Mouse (Mus musculus): ENCODE data around the gene B430218F22Rik. TPM values are rescaled to one million over a fixed set of nuclear protein-coding genes. Genes with fewer than 3 reads are reported as not detected.

B430218F22Rik gene
- polyA plus RNA-seq (2017; shearing (Covaris generic)) = not detected

DNA sequence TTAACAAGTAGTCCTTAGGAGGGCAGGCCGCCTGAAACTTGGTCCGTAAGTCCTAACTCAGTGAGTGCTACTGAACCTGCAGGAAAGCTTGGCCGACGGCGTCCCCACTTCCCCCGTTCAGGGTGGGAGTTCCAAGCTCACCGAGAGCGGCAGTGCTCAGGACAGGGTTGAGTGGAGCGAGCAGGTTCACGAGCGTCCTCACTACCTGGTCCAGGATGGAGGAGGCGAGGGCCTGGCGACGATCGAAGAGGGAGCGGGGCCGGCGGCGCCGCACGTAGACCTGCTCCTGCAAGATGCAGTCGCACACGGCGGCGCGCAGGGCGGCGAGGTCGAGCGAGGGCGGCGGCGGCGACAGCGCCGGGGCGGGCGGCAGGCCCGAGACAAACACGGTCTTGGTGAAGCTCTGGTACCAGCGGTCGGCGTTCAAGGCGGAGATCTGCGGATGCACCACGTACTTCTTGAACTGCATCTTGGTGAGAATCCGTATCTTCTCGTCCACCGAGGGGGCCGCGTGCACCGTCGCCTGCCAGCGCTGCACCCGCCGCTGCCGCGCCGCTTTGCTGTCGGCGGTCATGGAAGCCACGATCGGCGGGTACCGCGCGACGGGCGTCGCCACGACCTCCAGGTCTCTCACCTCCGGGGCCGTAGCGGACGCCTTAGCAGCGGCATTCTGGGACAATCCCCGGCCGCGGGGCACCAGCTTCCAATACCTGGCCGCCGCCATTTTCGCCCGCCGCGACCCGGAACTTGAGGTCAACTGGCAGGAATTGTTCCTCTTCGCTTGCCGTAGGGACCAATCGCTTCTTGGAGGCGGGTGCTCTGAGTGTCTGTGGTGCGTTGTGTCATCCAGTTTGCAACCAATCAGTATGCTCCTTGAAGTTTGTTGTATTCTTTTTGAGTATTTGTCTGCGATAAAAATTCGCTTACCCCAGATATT lies at the start of gene B430218F22Rik, which contains the start of gene Mrps30:
Gene B430218F22Rik, plus strand, starts transcription at position 120 of the 937 bp plus-strand sequence.
Gene Mrps30, minus strand, starts transcription at position 742 of the 937 bp plus-strand sequence.

Other genes starting within 250 kb of the B430218F22Rik start
- gene Mrps30, start 622 bp downstream of the B430218F22Rik start, polyA plus RNA-seq (2017; shearing (Covaris generic)) = 28.0 TPM